Mouse (Mus musculus): ENCODE measurements around the gene Ccdc159.

The Ccdc159 gene

GRCm38 (mm10) chr9:21934021-21934420 lies 6.8 kb downstream of the Ccdc159 start:
- DNase-seq (ENCODE audit: low spot score in 2 of 2) = no peak

GRCm38 (mm10) chr9:21935466-21936131 lies 8.3 kb downstream of the Ccdc159 start:
- no peak for DNase-seq (ENCODE audit: low spot score in 2 of 2)

GRCm38 (mm10) chr9:21936692-21937570 lies 9.7 kb downstream of the Ccdc159 start, which contains the start of gene Plppr2:
TSS of gene Plppr2 (plus strand) at chr9:21937033.
- DNase-seq (ENCODE audit: low spot score in 2 of 2) = peak; percentile 94 to 97

- no peak for DNase-seq (ENCODE audit: low spot score in 2 of 2)
These were observed 10.5 kb downstream of the Ccdc159 start for GRCm38 (mm10) chr9:21937711-21938175.

- no peak for DNase-seq (ENCODE audit: low spot score in 2 of 2)
These were observed 11.1 kb downstream of the Ccdc159 start for GRCm38 (mm10) chr9:21938234-21938855.

- no peak for DNase-seq (ENCODE audit: low spot score in 2 of 2)
These were observed 15.8 kb downstream of the Ccdc159 start for GRCm38 (mm10) chr9:21943046-21943445.

- DNase-seq (ENCODE audit: low spot score in 2 of 2) = no peak
These were observed 16.4 kb downstream of the Ccdc159 start for GRCm38 (mm10) chr9:21943638-21944037.

GRCm38 (mm10) chr9:21944267-21944666 lies 17.0 kb downstream of the Ccdc159 start:
- DNase-seq (ENCODE audit: low spot score in 2 of 2) = no peak

- DNase-seq (ENCODE audit: low spot score in 2 of 2) = no peak
These were observed 20.4 kb downstream of the Ccdc159 start for GRCm38 (mm10) chr9:21947540-21948130.

GRCm38 (mm10) chr9:21948146-21948545 lies 20.9 kb downstream of the Ccdc159 start:
- DNase-seq (ENCODE audit: low spot score in 2 of 2) = no peak

- no peak for DNase-seq (ENCODE audit: low spot score in 2 of 2)
These were observed 21.5 kb downstream of the Ccdc159 start for GRCm38 (mm10) chr9:21948790-21949189.

- peak in 1 of 2 experiments; percentile 77 for DNase-seq (ENCODE audit: low spot score in 2 of 2)
These were observed 23.1 kb downstream of the Ccdc159 start for GRCm38 (mm10) chr9:21950322-21950721.

- no peak for DNase-seq (ENCODE audit: low spot score in 2 of 2)
These were observed 24.7 kb downstream of the Ccdc159 start for GRCm38 (mm10) chr9:21951977-21952376.

- no peak for DNase-seq (ENCODE audit: low spot score in 2 of 2)
These were observed 26.3 kb downstream of the Ccdc159 start for GRCm38 (mm10) chr9:21953600-21953999.

GRCm38 (mm10) chr9:21954635-21955034 lies 27.4 kb downstream of the Ccdc159 start:
- no peak for DNase-seq (ENCODE audit: low spot score in 2 of 2)

- no peak for DNase-seq (ENCODE audit: low spot score in 2 of 2)
These were observed 27.9 kb downstream of the Ccdc159 start for GRCm38 (mm10) chr9:21955225-21955569.

GRCm38 (mm10) chr9:21955570-21956281 lies 28.5 kb downstream of the Ccdc159 start, which contains the start of gene Swsap1:
TSS of gene Swsap1 (plus strand) at chr9:21955755.
- DNase-seq (ENCODE audit: low spot score in 2 of 2) = peak; percentile 97

- DNase-seq (ENCODE audit: low spot score in 2 of 2) = no peak
These were observed 31.1 kb downstream of the Ccdc159 start for GRCm38 (mm10) chr9:21958372-21958771.

- no peak for DNase-seq (ENCODE audit: low spot score in 2 of 2)
These were observed 32.0 kb downstream of the Ccdc159 start for GRCm38 (mm10) chr9:21959244-21959643.

GRCm38 (mm10) chr9:21960135-21960534 lies 32.9 kb downstream of the Ccdc159 start:
- no peak for DNase-seq (ENCODE audit: low spot score in 2 of 2)

- no peak for DNase-seq (ENCODE audit: low spot score in 2 of 2)
These were observed 33.4 kb downstream of the Ccdc159 start for GRCm38 (mm10) chr9:21960558-21961208.

Measured in urinary bladder, postnatal 4 days (tissue).